Mouse (Mus musculus) midbrain, postnatal 0 days (tissue): ENCODE data around the gene Alkbh3. TPM values are rescaled to one million over a fixed set of nuclear protein-coding genes. Genes with fewer than 3 reads are reported as not detected.
A peak's percentile ranks its signal among the peaks of the same experiment; 100 is the strongest.

Experiments
- ATAC-seq: fragments of 200-750 bp; cut with Nextera tagmentation; 2 replicates; pipeline ENCODE4 v1.8.0; 2017; ENCODE audit warnings: moderate number of reproducible peaks, mild to moderate bottlenecking, moderate TSS enrichment, moderate library complexity; ENCODE audit not compliant: low FRiP score
- DNase-seq: peaks from one replicate; pipeline ENCODE4 v3.0.0-alpha.2; 2015; ENCODE audit warnings: low spot score
- H3K27ac ChIP-seq: fragments of 300-500 bp; sonication (generic); 2 replicates; pipeline ENCODE4 v1.5.1; 2014; ENCODE audit warnings: low read depth, mild to moderate bottlenecking, low read length, mixed read lengths
- H3K27me3 ChIP-seq: fragments of 300-500 bp; sonication (generic); 2 replicates; pipeline ENCODE4 v1.6.1; 2014; ENCODE audit warnings: low read length, control low read depth, mixed read lengths; ENCODE audit not compliant: insufficient read depth
- H3K36me3 ChIP-seq: fragments of 300-500 bp; sonication (generic); 2 replicates; pipeline ENCODE4 v1.6.1; 2014; ENCODE audit warnings: low read length, control low read depth, mixed read lengths; ENCODE audit not compliant: insufficient read depth
- H3K4me1 ChIP-seq: fragments of 300-500 bp; sonication (generic); 2 replicates; pipeline ENCODE4 v1.6.1; 2014; ENCODE audit warnings: mild to moderate bottlenecking, control low read depth, antibody characterized with exemption, low read length, mixed read lengths; ENCODE audit not compliant: insufficient read depth
- H3K4me2 ChIP-seq: fragments of 300-500 bp; sonication (generic); 2 replicates; pipeline ENCODE4 v1.6.1; 2014; ENCODE audit warnings: low read depth, mild to moderate bottlenecking, low read length, mixed read lengths; ENCODE audit not compliant: poor library complexity, severe bottlenecking
- H3K4me3 ChIP-seq: fragments of 300-500 bp; sonication (generic); 2 replicates; pipeline ENCODE4 v1.5.1; 2014; ENCODE audit warnings: low read depth, mild to moderate bottlenecking, low read length, moderate library complexity
- H3K9ac ChIP-seq: fragments of 300-500 bp; sonication (generic); replicated peaks from 2 replicates; pipeline ENCODE4 v1.6.1; 2014; ENCODE audit warnings: mild to moderate bottlenecking, low read length, moderate library complexity, mixed read lengths; ENCODE audit not compliant: poor library complexity, severe bottlenecking
- H3K9me3 ChIP-seq: fragments of 300-500 bp; sonication (generic); 2 replicates; pipeline ENCODE4 v1.6.1; 2016; ENCODE audit warnings: low read length, control low read depth
- CTCF ChIP-seq: IDR thresholded peaks from 2 replicates; pipeline ENCODE4 v1.5.1; 2016; ENCODE audit warnings: antibody characterized with exemption, mild to moderate bottlenecking
- WGBS: fragments of 180-500 bp; shearing (Covaris S2); extraction: QIAGEN DNeasy Blood & Tissue Kit; methylation state at CpG from one replicate; pipeline ENCODE4 v1.1.7; 2014; 5-methylcytosine and 5-hydroxymethylcytosine counted together
- polyA plus RNA-seq: library from polyadenylated mRNA; unstranded; fragments of >200 nt; fragmentation: Nextera tagmentation; extraction: Ambion mirVana; gene quantifications from 2 replicates; pipeline ENCODE4 v1.2.1, GENCODE M21; 2015
- total RNA-seq: library from RNA; depleted of rRNA; stranded (reverse); fragments of >200 nt; gene quantifications from 2 replicates; pipeline ENCODE4 v1.2.3, GENCODE M21; 2014

Gene Alkbh3
- total and polyA plus RNA-seq, 2 experiments from 2014 or later, result 28.6 to 52.2 TPM

DNA sequence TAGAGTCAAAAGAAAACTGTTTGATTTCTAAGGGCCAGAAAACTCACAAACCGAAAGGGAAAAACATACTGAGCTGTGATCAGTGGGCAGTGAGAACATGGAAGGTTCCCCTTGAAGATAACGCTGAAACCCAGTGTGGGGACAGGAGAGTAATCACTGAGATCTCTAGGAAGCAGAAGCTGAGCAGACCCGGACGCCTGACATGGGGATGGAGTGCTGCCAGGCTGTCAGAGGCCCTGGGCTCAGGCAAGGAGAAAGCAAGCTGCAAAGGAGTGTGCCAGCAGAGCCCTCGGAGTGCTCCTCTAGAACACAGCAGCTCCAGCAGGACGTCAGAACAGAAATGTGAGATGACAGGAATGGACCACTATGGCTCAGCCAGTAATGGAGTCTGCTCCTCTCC lies 14.0 kb upstream of the Alkbh3 start:
- TF ChIP-seq CTCF, result no peak

DNA sequence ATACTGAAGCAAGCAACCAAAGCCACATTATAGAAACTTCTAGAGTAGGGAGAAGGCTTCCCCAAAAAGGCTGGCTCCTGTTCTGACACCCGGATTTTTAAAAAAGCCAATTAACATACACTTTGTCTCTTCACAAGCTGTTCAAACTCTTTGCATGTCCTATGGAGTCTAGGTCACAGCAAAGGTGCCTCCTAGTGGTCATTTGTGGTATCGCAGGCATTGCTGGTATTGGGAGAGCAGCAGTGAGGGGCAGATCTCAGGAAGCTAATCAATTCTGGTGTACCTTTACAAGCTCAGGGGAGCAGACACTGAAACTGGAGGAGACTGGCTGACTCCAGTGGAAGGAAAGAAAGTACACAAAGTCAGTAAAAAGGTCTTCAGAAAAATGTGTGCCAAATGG lies 8.3 kb downstream of the Alkbh3 start:
- 1% methylated on average over 2 of the region's 2 CpGs for WGBS
- H3K36me3 ChIP-seq, result peaks cover 67% of the 10 kb centered on the region

More for the DNA sequence above, 14.0 kb upstream of the Alkbh3 start:
- ATAC-seq (no peak), DNase-seq (no peak)
- Histone ChIP-seq H3K9me3 (no peaks in the 10 kb centered on the region), H3K4me2 (no peak overlapping the region), H3K4me1 (no peaks in the 10 kb centered on the region), H3K27ac (no peak overlapping the region), H3K4me3 (no peak overlapping the region), H3K27me3 (no peaks in the 10 kb centered on the region), H3K9ac (no peak overlapping the region), H3K36me3 (no peaks in the 10 kb centered on the region)
- 51% methylated on average over 6 of the region's 6 CpGs for WGBS

DNA sequence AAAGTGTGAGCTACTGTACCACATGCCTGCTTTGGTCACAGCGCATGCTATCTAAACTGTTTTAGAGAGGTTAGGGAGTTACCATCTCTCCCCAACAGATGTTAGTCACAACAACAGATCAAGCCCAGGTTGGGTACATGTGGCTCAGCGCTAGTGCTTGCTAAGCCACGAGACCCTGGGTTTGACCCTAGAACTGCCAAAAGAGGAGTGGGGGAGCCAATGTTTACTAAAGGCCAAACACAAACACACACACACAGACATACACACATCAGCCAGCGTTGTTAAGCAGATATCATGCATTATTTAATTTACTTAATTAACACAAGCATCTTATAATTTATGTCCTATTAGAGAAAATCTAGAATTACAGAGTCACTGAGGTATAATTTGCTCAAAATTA lies 8.7 kb downstream of the Alkbh3 start:
- no peak overlapping the region for H3K4me2 ChIP-seq
- no peaks in the 10 kb centered on the region for H3K4me1 ChIP-seq
- H3K9me3 ChIP-seq, result no peaks in the 10 kb centered on the region
- H3K36me3 ChIP-seq, result peaks cover 65% of the 10 kb centered on the region
- H3K27me3 ChIP-seq, result no peaks in the 10 kb centered on the region
- H3K27ac ChIP-seq, result no peak overlapping the region
- TF ChIP-seq CTCF, result no peak
- H3K4me3 ChIP-seq, result no peak overlapping the region
- DNase-seq (no peak), ATAC-seq (no peak)
- no peak overlapping the region for H3K9ac ChIP-seq
- 81% methylated on average over 4 of the region's 4 CpGs for WGBS

More for the DNA sequence above, 8.3 kb downstream of the Alkbh3 start:
- H3K4me2 ChIP-seq, result no peak overlapping the region
- H3K9ac ChIP-seq, result no peak overlapping the region
- peak; percentile 98 for TF ChIP-seq CTCF
- H3K27ac ChIP-seq, result no peak overlapping the region
- ATAC-seq (peak; percentile 63; the same call in 1 of the 2 replicates), DNase-seq (peak; percentile 86)
- no peaks in the 10 kb centered on the region for H3K27me3 ChIP-seq
- no peak overlapping the region for H3K4me3 ChIP-seq
- no peaks in the 10 kb centered on the region for H3K9me3 ChIP-seq
- H3K4me1 ChIP-seq, result no peaks in the 10 kb centered on the region

DNA sequence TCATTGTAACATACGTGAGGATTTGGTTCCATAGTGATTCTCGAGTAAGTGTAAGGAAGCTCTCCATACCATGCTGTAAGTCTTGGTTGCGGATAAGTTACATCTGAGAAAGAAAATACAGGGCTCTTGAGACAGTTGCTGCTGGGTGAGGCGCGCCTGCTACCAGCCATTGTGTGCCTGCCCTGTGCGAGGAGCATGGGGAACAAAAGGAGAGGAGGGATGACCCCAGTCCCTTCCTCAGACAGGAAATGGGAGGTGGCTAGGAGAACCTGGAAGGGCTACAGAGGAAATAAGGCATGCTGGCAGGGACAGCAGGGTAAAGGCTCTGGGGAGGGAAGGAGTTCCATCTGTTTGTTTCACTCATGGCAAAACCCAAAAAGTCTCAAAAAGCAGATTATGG lies 9.2 kb downstream of the Alkbh3 start:
- TF ChIP-seq CTCF, result no peak
- DNase-seq, result no peak
- Histone ChIP-seq H3K9me3 (no peaks in the 10 kb centered on the region), H3K27me3 (no peaks in the 10 kb centered on the region), H3K9ac (no peak overlapping the region), H3K27ac (no peak overlapping the region), H3K36me3 (peaks cover 60% of the 10 kb centered on the region), H3K4me2 (no peak overlapping the region), H3K4me3 (no peak overlapping the region), H3K4me1 (no peaks in the 10 kb centered on the region)
- no peak for ATAC-seq
- WGBS, result 92% methylated on average over 6 of the region's 6 CpGs

DNA sequence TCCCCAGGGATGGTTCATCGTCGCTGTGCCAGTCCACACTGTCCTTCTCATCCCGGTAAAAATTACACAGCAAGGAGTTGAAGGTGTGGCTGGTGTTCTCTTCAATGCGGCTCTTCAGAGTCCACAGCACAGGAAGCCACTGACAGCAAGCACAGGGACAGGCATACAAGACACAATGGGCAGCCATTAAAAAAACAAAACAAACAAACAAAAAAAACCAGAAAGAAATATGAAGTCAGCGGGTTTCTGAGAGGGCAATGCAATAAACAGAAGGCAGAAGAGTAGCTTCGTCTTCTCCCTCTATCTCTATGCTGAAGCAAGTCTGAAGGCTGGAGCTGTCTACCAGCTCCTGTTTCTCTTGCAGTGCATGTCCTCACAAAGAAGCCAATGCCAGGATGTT lies 14.4 kb downstream of the Alkbh3 start, which contains the start of gene Gm27027:
TSS of gene Gm27027 (minus strand) at position 101 of the 400 bp plus-strand sequence.
- DNase-seq (no peak), ATAC-seq (no peak)
- no peaks in the 10 kb centered on the region for H3K4me1 ChIP-seq
- H3K36me3 ChIP-seq, result peaks cover 58% of the 10 kb centered on the region
- H3K4me3 ChIP-seq, result no peak within 1 kb of the TSS
- no peak for TF ChIP-seq CTCF
- 95% methylated on average over 6 of the region's 6 CpGs for WGBS
- H3K4me2 ChIP-seq, result no peak within 1 kb of the TSS
- H3K9ac ChIP-seq, result no peak within 1 kb of the TSS
- H3K27ac ChIP-seq, result no peak within 1 kb of the TSS
- no peaks in the 10 kb centered on the region for H3K27me3 ChIP-seq
- no peaks in the 10 kb centered on the region for H3K9me3 ChIP-seq

DNA sequence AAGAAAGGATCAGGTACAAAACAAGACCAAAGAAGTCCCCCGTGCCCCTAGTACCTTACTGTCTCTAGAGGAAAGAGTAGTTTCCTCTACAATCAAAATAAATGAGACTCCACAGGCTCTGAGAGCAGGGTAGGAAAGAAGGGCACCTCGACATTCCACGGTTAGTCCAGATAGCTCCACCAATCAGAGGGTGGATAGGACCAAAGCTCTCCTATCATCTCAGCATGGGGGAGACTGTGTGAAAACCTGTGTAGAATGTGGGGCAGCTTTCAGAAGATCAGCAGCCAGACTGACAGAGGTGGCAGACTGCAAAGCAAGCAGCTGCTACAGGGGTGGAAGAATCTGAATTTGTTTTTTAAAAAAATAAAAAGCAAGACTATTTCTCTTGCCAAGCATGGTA lies 17.8 kb downstream of the Alkbh3 start:
- Histone ChIP-seq H3K9ac (no peak overlapping the region), H3K27ac (peak overlapping the region; percentile 38; the same call in 1 of the 2 replicates), H3K27me3 (no peaks in the 10 kb centered on the region), H3K4me1 (no peaks in the 10 kb centered on the region), H3K9me3 (no peaks in the 10 kb centered on the region), H3K36me3 (peaks cover 48% of the 10 kb centered on the region), H3K4me2 (no peak overlapping the region), H3K4me3 (no peak overlapping the region)
- no peak for DNase-seq
- ATAC-seq, result no peak
- TF ChIP-seq CTCF, result no peak
- WGBS, result 35% methylated on average over 3 of the region's 3 CpGs
